Mouse (Mus musculus) lung, embryonic 14.5 days (tissue): Measurements from ENCODE around the gene Tbc1d23. TPM values are rescaled to one million over a fixed set of nuclear protein-coding genes. Genes with fewer than 3 reads are reported as not detected.

Experiments
- ATAC-seq: fragments of 200-750 bp; cut with Nextera tagmentation; 2 replicates; pipeline ENCODE4 v1.8.0; 2017; ENCODE audit warnings: mild to moderate bottlenecking, moderate TSS enrichment, moderate library complexity; ENCODE audit not compliant: insufficient read depth
- DNase-seq: peaks from one replicate; pipeline ENCODE4 v3.0.0-alpha.2; 2015
- H3K27ac ChIP-seq: fragments of 300-500 bp; sonication (generic); 2 replicates; pipeline ENCODE4 v1.5.1; 2014; ENCODE audit warnings: low read depth, mild to moderate bottlenecking, moderate library complexity
- H3K27me3 ChIP-seq: fragments of 300-500 bp; sonication (generic); 2 replicates; pipeline ENCODE4 v1.6.1; 2014; ENCODE audit warnings: low read length, control low read depth; ENCODE audit not compliant: insufficient read depth
- H3K36me3 ChIP-seq: fragments of 300-500 bp; sonication (generic); 2 replicates; pipeline ENCODE4 v1.6.1; 2014; ENCODE audit warnings: control low read depth; ENCODE audit not compliant: insufficient read depth
- H3K4me1 ChIP-seq: fragments of 300-500 bp; sonication (generic); 2 replicates; pipeline ENCODE4 v1.6.1; 2014; ENCODE audit warnings: antibody characterized with exemption, control low read depth; ENCODE audit not compliant: insufficient read depth
- H3K4me2 ChIP-seq: fragments of 300-500 bp; sonication (generic); 2 replicates; pipeline ENCODE4 v1.6.1; 2014; ENCODE audit warnings: mild to moderate bottlenecking
- H3K4me3 ChIP-seq: fragments of 300-500 bp; sonication (generic); 2 replicates; pipeline ENCODE4 v1.5.1; 2014; ENCODE audit warnings: low read depth, low read length
- H3K9ac ChIP-seq: fragments of 300-500 bp; sonication (generic); 2 replicates; pipeline ENCODE4 v1.6.1; 2014
- H3K9me3 ChIP-seq: fragments of 300-500 bp; sonication (generic); 2 replicates; pipeline ENCODE4 v1.6.1; 2016; ENCODE audit warnings: low read depth, low read length, control low read depth
- CTCF ChIP-seq: IDR thresholded peaks from 2 replicates; pipeline ENCODE4 v1.5.1; 2016; ENCODE audit warnings: antibody characterized with exemption, low read depth
- WGBS: fragments of 180-500 bp; shearing (Covaris S2); extraction: QIAGEN DNeasy Blood & Tissue Kit; methylation state at CpG from one replicate; pipeline ENCODE4 v1.1.7; 2014; 5-methylcytosine and 5-hydroxymethylcytosine counted together
- polyA plus RNA-seq: library from polyadenylated mRNA; unstranded; fragments of >200 nt; fragmentation: Nextera tagmentation; extraction: Ambion mirVana; gene quantifications from 2 replicates; pipeline ENCODE4 v1.2.1, GENCODE M21; 2014

The Tbc1d23 gene
- polyA plus RNA-seq, 1 experiment from 2014 or later = 28.3 TPM

DNA sequence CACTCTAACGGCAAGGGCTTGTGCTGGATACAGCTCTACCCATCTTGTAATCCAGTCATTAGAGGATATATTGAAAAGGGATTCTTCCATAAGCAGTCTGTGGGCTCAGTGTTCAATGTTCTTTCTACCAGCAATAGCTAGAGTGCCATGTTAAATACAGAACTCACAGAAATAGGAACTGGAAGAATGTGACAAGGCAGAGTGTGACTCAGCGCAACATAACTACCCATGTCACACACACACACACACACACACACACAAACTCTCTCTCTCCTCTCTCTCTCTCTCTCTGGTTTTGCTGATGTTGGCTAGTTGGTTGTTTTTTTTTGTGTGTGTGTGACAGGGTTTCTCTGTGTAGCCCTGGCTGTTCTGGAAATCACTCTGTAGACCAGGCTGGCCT is 20.3 kb downstream of the Tbc1d23 start:
- Histone ChIP-seq H3K27me3 (no peaks in the 10 kb centered on the region), H3K4me3 (no peak overlapping the region), H3K36me3 (peaks cover 30% of the 10 kb centered on the region), H3K4me2 (no peak overlapping the region), H3K4me1 (no peaks in the 10 kb centered on the region), H3K9ac (no peak overlapping the region), H3K9me3 (no peaks in the 10 kb centered on the region), H3K27ac (no peak overlapping the region)
- no peak for ATAC-seq
- DNase-seq = no peak
- WGBS = 83% methylated on average over 2 of the region's 2 CpGs
- TF ChIP-seq CTCF = no peak

DNA sequence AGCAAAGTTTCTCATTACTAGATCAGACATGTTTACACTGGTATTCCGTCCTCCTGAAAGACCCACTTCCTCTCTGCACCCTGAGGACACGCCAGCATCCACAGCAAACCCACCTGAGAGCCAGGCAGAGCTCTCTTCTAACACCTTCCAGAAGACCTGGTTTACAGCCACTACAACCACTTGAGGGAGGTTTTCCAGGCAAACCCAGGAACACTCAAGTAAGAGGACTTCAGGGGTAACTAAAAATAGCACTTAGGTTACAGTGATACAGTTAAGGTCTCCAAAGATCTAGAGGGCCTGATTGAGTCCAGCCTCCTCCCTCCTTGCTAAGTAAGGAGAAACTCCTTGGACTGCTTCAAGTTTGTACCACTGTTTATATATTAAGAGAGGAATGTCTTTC is 23.0 kb downstream of the Tbc1d23 start:
- Histone ChIP-seq H3K27me3 (no peaks in the 10 kb centered on the region), H3K4me1 (no peaks in the 10 kb centered on the region), H3K27ac (no peak overlapping the region), H3K36me3 (peaks cover 27% of the 10 kb centered on the region), H3K4me3 (no peak overlapping the region), H3K4me2 (no peak overlapping the region), H3K9me3 (no peaks in the 10 kb centered on the region), H3K9ac (no peak overlapping the region)
- 66% methylated on average over 2 of the region's 2 CpGs for WGBS
- DNase-seq = no peak
- no peak for ATAC-seq
- TF ChIP-seq CTCF = no peak

DNA sequence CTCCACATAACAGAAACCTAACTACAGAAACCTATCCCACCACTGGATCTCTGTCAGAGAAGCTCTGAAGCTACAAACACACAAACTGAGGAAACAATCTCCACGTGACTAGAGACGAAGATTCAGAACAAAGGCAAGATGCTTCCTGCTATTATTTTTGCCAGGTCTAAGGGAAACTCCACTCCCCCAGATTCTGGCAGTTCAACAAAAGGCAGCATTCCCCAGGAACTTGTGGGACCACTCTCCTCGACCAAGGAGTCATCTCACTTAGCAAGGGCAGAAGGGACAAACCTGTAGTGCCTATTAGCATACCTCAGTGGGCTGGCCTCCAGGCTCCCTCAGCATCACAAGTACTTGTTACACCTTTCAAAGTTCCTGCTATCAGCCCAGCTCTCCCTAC is 34.0 kb downstream of the Tbc1d23 start:
- 59% methylated on average over 3 of the region's 3 CpGs for WGBS
- no peak overlapping the region for H3K9ac ChIP-seq
- TF ChIP-seq CTCF = no peak
- H3K4me3 ChIP-seq = no peak overlapping the region
- peaks cover 27% of the 10 kb centered on the region for H3K36me3 ChIP-seq
- H3K4me2 ChIP-seq = no peak overlapping the region
- H3K4me1 ChIP-seq = no peaks in the 10 kb centered on the region
- H3K27me3 ChIP-seq = no peaks in the 10 kb centered on the region
- ATAC-seq = no peak
- no peak overlapping the region for H3K27ac ChIP-seq
- DNase-seq = no peak
- no peaks in the 10 kb centered on the region for H3K9me3 ChIP-seq

DNA sequence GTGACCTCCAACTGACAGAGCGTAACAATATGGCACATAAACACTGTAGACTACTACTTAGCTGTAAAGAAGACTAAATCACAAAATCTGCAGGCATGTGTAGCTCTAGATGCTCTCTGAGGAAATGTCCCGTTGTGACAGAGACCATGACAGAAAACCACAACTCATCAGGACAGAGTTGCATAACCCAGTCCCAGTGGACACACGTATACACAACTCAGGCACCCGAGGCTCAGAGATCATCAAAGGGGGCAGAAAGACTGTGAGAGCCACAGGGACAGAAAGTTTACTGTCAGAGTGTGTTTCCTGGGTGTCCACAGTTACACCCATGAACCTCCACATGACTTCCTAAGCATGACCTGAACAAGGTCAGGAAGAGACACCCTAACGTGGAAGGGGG is 34.7 kb downstream of the Tbc1d23 start:
- Histone ChIP-seq H3K9me3 (no peaks in the 10 kb centered on the region), H3K4me1 (no peaks in the 10 kb centered on the region), H3K27ac (no peak overlapping the region), H3K4me3 (no peak overlapping the region), H3K9ac (no peak overlapping the region), H3K27me3 (no peaks in the 10 kb centered on the region), H3K36me3 (peaks cover 33% of the 10 kb centered on the region), H3K4me2 (no peak overlapping the region)
- no peak for TF ChIP-seq CTCF
- WGBS = 85% methylated on average over 5 of the region's 5 CpGs
- DNase-seq (no peak), ATAC-seq (no peak)

DNA sequence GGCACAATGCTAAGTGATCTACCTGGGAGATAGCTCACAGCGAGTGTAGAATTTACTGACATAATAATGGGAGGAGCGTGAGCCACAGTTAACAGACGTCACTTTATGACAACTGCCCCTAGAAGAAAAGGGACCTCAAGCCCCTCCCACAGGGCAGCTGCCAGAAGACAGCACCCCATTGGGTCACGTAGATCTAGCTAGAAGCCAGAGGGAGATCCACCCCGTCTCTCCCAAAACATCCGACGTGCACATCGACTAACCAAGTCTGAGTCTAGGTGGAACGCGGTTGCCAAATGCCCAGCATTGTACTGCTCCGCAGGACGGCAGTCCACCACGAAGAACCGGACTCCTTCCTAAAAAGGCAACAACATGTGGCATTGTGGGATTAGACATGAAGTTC is 40.1 kb downstream of the Tbc1d23 start:
- Histone ChIP-seq H3K4me2 (no peak overlapping the region), H3K36me3 (peaks cover 18% of the 10 kb centered on the region), H3K9me3 (no peaks in the 10 kb centered on the region), H3K4me3 (no peak overlapping the region), H3K27me3 (no peaks in the 10 kb centered on the region), H3K9ac (no peak overlapping the region), H3K27ac (no peak overlapping the region), H3K4me1 (no peaks in the 10 kb centered on the region)
- 89% methylated on average over 14 of the region's 14 CpGs for WGBS
- no peak for ATAC-seq
- no peak for TF ChIP-seq CTCF
- DNase-seq = no peak

DNA sequence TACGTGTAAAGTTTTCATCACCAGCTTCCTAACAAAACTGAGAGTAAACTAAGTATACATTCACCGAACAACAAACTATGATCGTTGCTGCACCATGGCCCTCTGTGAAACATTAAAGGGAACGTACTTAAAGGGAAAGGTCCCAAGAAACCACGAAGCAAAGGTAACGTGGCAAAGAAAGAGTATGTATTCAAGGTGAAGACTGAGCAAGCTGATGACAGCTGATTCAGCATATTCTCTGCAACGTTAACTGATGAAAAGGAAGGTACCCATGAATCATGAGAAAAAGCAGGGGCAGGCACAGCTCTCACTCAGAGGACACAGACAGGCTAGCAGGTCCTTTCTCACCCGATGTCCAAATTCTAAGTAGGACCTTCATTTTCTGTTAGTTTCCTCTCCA is 40.9 kb downstream of the Tbc1d23 start:
- Histone ChIP-seq H3K4me1 (no peaks in the 10 kb centered on the region), H3K27me3 (no peaks in the 10 kb centered on the region), H3K36me3 (peaks cover 23% of the 10 kb centered on the region), H3K27ac (no peak overlapping the region), H3K9ac (no peak overlapping the region), H3K4me3 (no peak overlapping the region), H3K4me2 (no peak overlapping the region), H3K9me3 (no peaks in the 10 kb centered on the region)
- ATAC-seq (no peak), DNase-seq (no peak)
- WGBS = 83% methylated on average over 8 of the region's 8 CpGs
- TF ChIP-seq CTCF = no peak

DNA sequence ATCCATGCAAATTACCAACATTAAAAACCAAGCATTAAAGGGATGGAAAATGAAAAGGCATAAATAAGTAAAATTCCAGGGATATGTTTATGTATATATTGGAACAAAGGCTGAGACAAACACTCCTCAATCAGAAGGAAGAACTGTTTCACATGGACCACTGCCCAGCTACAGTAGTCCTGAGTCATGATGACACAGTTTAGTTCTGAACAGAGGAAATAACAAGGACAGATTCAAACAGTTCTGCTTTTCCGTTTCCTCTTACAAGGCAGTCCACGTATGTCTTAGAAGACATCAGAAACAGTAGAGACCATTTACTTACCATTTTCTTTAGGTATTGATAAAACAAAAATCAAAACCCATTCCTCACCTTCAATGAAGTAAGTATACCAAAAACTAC is 41.8 kb downstream of the Tbc1d23 start:
- Histone ChIP-seq H3K4me1 (no peaks in the 10 kb centered on the region), H3K9ac (no peak overlapping the region), H3K27me3 (no peaks in the 10 kb centered on the region), H3K9me3 (no peaks in the 10 kb centered on the region), H3K36me3 (peaks cover 23% of the 10 kb centered on the region), H3K4me3 (no peak overlapping the region), H3K27ac (no peak overlapping the region), H3K4me2 (no peak overlapping the region)
- no peak for ATAC-seq
- WGBS = 76% methylated on average over 2 of the region's 2 CpGs
- TF ChIP-seq CTCF = no peak
- no peak for DNase-seq

DNA sequence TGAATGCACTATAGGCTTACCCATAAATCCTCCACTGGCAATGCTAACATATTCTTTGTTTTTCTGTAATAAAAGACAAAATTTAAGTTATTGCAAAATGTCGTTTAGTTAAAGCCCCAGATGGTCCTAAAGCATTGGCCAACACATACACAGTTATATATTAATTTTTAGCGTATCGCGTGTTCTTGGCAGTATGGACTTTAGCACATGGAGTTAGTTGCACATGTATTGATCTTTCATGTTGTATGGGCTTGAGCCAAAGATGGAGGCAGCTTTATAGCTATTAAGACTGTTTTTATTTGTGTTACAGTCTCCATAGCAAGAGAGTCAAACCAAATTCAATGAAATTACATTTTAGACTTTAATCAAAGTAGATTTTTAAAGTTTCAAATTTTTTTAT is 44.7 kb downstream of the Tbc1d23 start:
- Histone ChIP-seq H3K4me1 (no peaks in the 10 kb centered on the region), H3K4me3 (no peak overlapping the region), H3K9ac (no peak overlapping the region), H3K4me2 (no peak overlapping the region), H3K27ac (no peak overlapping the region), H3K27me3 (no peaks in the 10 kb centered on the region), H3K36me3 (peaks cover 34% of the 10 kb centered on the region), H3K9me3 (no peaks in the 10 kb centered on the region)
- no peak for DNase-seq
- 92% methylated on average over 4 of the region's 4 CpGs for WGBS
- no peak for TF ChIP-seq CTCF
- ATAC-seq = no peak
